Mouse (Mus musculus): ENCODE measurements at regions not wholly inside any gene's neighbourhood (a gene's known extent, or its start where the extent isn't known, plus 50 kb on each side); places are given as distances from the start of the nearest gene placed in this dataset.

DNA sequence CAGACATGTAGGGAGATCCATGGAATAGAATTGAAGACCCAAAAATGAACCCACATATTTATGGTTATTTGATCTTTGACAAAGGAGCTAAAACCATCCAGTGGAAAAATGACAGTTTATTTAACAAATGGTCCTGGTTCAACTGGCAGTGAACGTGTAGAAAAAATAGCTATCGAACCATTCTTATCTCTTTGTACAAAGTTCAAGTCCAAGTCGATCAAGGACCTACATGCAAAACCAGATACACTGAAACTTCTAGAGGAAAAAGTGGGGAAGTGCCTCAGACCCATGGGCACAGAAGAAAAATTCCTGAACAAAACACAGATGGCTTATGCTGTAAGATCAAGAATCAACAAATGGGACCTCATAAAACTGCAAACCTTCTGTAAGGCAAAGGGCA lies 306.2 kb downstream of the Slc6a15 start:
- no peaks in the 10 kb centered on the region for H3K4me1 ChIP-seq (ENCODE audit: control insufficient read depth, insufficient read depth, low read length)
- no peaks in the 10 kb centered on the region for H3K36me3 ChIP-seq (ENCODE audit: control insufficient read depth, insufficient read depth, low read length)
- no peak overlapping the region for H3K27ac ChIP-seq (ENCODE audit: low read length)
- WGBS, result 82% methylated on average over 3 of the region's 3 CpGs
- H3K4me3 ChIP-seq (ENCODE audit: low read depth, low read length), result no peak overlapping the region
- H3K9ac ChIP-seq (replicated peaks; ENCODE audit: low read depth, low read length), result no peak overlapping the region
- no peak for ATAC-seq (ENCODE audit: insufficient number of reproducible peaks, insufficient read depth, low FRiP score, low read depth)
- H3K4me2 ChIP-seq (replicated peaks; ENCODE audit: low read depth, low read length), result no peak overlapping the region
- no peaks in the 10 kb centered on the region for H3K9me3 ChIP-seq (ENCODE audit: control insufficient read depth, low read depth, low read length)
- H3K27me3 ChIP-seq (ENCODE audit: control insufficient read depth, insufficient read depth, low read length), result no peaks in the 10 kb centered on the region

DNA sequence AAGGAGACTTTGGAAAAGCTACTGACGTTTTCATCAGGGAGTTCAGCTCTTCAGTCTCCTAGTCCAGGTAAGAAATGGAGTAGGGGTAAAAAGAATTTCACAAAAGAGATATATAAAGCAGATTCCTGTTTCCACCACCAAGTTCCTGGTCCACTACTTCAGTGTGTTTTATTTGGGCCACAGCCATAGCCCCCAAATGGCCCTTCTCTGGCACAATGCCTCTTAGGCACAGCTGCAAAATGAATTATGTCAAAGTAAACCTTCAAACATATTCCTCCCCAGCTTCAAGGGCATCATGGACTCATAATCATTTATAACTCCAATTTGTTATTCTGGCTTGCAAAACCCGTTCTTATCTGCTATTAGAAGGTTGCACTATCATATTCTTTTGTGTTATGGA lies 325.1 kb downstream of the Slc6a15 start:
- 24% methylated on average over 2 of the region's 2 CpGs for WGBS
- no peaks in the 10 kb centered on the region for H3K9me3 ChIP-seq (ENCODE audit: control insufficient read depth, low read depth, low read length)
- peak; percentile 28; the same call in 1 of the 2 replicates for ATAC-seq (ENCODE audit: insufficient number of reproducible peaks, insufficient read depth, low FRiP score, low read depth)
- no peaks in the 10 kb centered on the region for H3K27me3 ChIP-seq (ENCODE audit: control insufficient read depth, insufficient read depth, low read length)
- no peaks in the 10 kb centered on the region for H3K36me3 ChIP-seq (ENCODE audit: control insufficient read depth, insufficient read depth, low read length)
- H3K4me3 ChIP-seq (ENCODE audit: low read depth, low read length), result no peak overlapping the region
- H3K27ac ChIP-seq (ENCODE audit: low read length), result peak overlapping the region; percentile 27; the same call in 1 of the 2 replicates
- no peak overlapping the region for H3K9ac ChIP-seq (replicated peaks; ENCODE audit: low read depth, low read length)
- H3K4me1 ChIP-seq (ENCODE audit: control insufficient read depth, insufficient read depth, low read length), result no peaks in the 10 kb centered on the region
- H3K4me2 ChIP-seq (replicated peaks; ENCODE audit: low read depth, low read length), result no peak overlapping the region

DNA sequence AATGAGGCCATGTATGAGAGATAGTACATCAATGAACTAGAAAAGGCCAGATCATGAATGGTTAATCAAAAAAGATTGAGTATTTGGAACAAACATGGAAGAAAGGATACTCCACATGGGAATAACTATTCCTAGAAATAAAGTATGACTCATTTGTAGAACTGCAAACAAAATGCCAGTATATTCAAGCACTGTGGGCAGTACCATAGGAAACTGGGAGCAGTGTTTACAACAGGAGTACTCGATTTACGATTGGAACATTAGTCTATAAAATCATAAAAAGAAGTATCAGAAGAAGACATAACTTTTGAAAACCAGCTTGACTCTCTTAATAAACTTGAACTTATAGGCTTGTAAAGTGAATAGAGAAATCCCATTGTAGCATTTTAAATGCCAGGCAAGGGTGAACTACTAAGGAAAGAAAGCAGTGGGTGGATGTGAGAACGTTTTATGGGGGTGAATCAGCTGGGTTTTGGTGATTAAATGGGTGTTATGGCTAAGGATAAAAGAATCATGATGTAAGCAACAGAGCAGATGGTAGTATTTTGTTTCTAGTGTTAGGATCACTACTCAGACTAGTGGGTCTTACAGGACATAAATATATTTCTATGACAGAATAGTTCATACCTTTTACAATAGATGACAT lies 347.6 kb downstream of the Slc6a15 start:
- Histone ChIP-seq H3K9ac (replicated peaks; ENCODE audit: low read depth, low read length) (no peak overlapping the region), H3K9me3 (ENCODE audit: control insufficient read depth, low read depth, low read length) (no peaks in the 10 kb centered on the region), H3K4me1 (ENCODE audit: control insufficient read depth, insufficient read depth, low read length) (no peaks in the 10 kb centered on the region), H3K27me3 (ENCODE audit: control insufficient read depth, insufficient read depth, low read length) (no peaks in the 10 kb centered on the region), H3K36me3 (ENCODE audit: control insufficient read depth, insufficient read depth, low read length) (no peaks in the 10 kb centered on the region), H3K4me3 (ENCODE audit: low read depth, low read length) (no peak overlapping the region), H3K4me2 (replicated peaks; ENCODE audit: low read depth, low read length) (no peak overlapping the region), H3K27ac (ENCODE audit: low read length) (no peak overlapping the region)
- no peak for ATAC-seq (ENCODE audit: insufficient number of reproducible peaks, insufficient read depth, low FRiP score, low read depth)
- 66% methylated on average over 3 of the region's 3 CpGs for WGBS

DNA sequence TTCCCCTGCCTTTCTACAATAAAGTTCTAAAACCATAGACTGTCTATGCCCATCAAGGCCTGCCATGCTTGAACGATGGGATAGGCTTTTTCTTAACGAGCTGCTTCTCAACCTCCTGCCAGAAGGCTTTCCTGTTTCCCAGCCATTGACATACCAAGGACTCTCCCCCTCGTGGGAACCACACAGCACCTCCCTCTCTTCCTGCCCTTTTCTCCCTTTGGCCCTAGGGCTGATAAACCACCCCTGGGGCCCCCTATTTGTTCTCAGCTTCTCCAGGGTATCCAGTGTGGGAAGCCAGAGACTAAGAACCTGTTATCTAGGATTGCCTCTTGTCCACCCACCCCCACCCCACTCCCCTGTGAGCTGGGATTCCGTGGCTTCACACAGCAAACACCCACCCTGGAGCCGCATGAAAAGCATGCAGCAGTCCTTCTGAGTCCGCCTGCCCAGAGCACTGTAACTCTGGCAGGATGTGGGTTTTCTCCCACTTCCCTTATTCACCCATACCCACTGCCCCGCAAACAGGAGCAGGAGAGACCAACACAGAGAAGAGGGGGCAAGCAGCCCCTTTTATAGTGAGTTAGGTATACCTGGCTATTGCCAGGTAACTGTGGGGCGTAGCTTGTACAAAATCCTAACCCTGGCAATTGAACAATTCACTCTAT lies 351.5 kb downstream of the Slc6a15 start:
- H3K36me3 ChIP-seq (ENCODE audit: control insufficient read depth, insufficient read depth, low read length), result no peaks in the 10 kb centered on the region
- H3K9ac ChIP-seq (replicated peaks; ENCODE audit: low read depth, low read length), result no peak overlapping the region
- H3K4me3 ChIP-seq (ENCODE audit: low read depth, low read length), result no peak overlapping the region
- no peak overlapping the region for H3K27ac ChIP-seq (ENCODE audit: low read length)
- no peaks in the 10 kb centered on the region for H3K9me3 ChIP-seq (ENCODE audit: control insufficient read depth, low read depth, low read length)
- no peak overlapping the region for H3K4me2 ChIP-seq (replicated peaks; ENCODE audit: low read depth, low read length)
- ATAC-seq (ENCODE audit: insufficient number of reproducible peaks, insufficient read depth, low FRiP score, low read depth), result no peak
- WGBS, result 49% methylated on average over 8 of the region's 8 CpGs
- H3K4me1 ChIP-seq (ENCODE audit: control insufficient read depth, insufficient read depth, low read length), result no peaks in the 10 kb centered on the region
- no peaks in the 10 kb centered on the region for H3K27me3 ChIP-seq (ENCODE audit: control insufficient read depth, insufficient read depth, low read length)

DNA sequence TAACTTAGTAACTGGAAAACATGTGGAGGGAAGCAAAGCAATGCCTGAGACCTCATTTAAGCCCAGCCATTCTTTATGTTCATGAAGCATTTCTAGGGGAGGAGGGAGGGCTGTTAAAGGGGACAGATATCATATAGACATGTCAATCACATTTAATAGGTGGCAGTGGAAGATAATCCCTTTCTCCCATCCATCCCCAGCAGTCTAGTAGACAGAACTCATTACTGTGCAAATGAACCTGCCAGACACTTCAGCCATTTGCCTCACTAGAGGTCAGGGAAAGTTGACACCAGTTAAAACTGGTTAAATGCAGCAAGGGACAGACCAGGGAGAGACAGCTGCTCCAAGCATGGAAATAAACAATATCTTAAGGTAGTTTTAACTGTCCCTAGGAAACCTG lies 359.1 kb downstream of the Slc6a15 start:
- H3K9ac ChIP-seq (replicated peaks; ENCODE audit: low read depth, low read length), result no peak overlapping the region
- no peaks in the 10 kb centered on the region for H3K4me1 ChIP-seq (ENCODE audit: control insufficient read depth, insufficient read depth, low read length)
- H3K27me3 ChIP-seq (ENCODE audit: control insufficient read depth, insufficient read depth, low read length), result no peaks in the 10 kb centered on the region
- no peaks in the 10 kb centered on the region for H3K9me3 ChIP-seq (ENCODE audit: control insufficient read depth, low read depth, low read length)
- no peaks in the 10 kb centered on the region for H3K36me3 ChIP-seq (ENCODE audit: control insufficient read depth, insufficient read depth, low read length)
- H3K4me3 ChIP-seq (ENCODE audit: low read depth, low read length), result no peak overlapping the region
- H3K27ac ChIP-seq (ENCODE audit: low read length), result no peak overlapping the region
- H3K4me2 ChIP-seq (replicated peaks; ENCODE audit: low read depth, low read length), result no peak overlapping the region
- ATAC-seq (ENCODE audit: insufficient number of reproducible peaks, insufficient read depth, low FRiP score, low read depth), result no peak

DNA sequence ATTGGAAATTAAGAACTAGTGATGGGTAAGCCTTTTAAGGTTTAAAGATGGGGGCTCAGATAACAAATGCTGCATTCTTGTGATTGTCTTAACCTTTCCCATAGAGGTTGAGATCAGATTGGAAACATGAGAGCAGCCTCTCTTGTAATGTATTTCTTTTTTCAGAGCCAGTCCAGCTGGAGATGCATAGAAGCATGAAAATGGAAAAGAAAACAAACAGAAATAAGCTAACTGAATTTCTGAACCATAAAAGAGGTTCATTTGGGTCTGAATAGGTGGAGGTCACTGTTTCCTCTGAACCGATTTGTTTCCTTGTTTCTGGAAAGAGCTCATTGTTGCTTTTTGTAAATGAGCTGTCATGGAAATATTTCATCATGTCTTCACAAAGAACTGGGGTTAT lies 363.9 kb downstream of the Slc6a15 start:
- 29% methylated on average over 1 of the region's 1 CpGs for WGBS
- Histone ChIP-seq H3K36me3 (ENCODE audit: control insufficient read depth, insufficient read depth, low read length) (no peaks in the 10 kb centered on the region), H3K4me1 (ENCODE audit: control insufficient read depth, insufficient read depth, low read length) (no peaks in the 10 kb centered on the region), H3K9ac (replicated peaks; ENCODE audit: low read depth, low read length) (no peak overlapping the region), H3K4me3 (ENCODE audit: low read depth, low read length) (no peak overlapping the region), H3K4me2 (replicated peaks; ENCODE audit: low read depth, low read length) (no peak overlapping the region), H3K27ac (ENCODE audit: low read length) (no peak overlapping the region; the same call in 1 of the 2 replicates), H3K27me3 (ENCODE audit: control insufficient read depth, insufficient read depth, low read length) (no peaks in the 10 kb centered on the region), H3K9me3 (ENCODE audit: control insufficient read depth, low read depth, low read length) (no peaks in the 10 kb centered on the region)
- ATAC-seq (ENCODE audit: insufficient number of reproducible peaks, insufficient read depth, low FRiP score, low read depth), result no peak; the same call in 1 of the 2 replicates

DNA sequence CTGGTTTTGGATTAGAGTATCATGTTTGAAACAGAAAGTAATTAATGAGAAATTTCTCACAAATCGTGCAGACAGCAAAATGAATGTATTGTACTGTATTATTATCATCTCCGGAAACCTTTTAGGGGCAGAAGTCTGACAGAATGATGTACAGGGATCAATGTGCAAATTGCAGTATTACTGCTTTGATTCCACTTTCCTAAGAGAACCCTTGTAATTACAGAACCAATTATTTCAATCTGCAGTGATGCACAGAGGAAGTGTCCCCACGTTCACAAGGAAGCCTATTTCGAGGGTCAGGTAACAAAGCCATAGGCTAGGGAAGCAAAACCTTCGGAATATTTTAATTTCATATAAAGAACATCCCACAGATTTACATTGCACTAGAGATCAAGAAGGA lies 364.4 kb downstream of the Slc6a15 start:
- no peaks in the 10 kb centered on the region for H3K9me3 ChIP-seq (ENCODE audit: control insufficient read depth, low read depth, low read length)
- H3K4me3 ChIP-seq (ENCODE audit: low read depth, low read length), result no peak overlapping the region
- no peak for ATAC-seq (ENCODE audit: insufficient number of reproducible peaks, insufficient read depth, low FRiP score, low read depth)
- H3K36me3 ChIP-seq (ENCODE audit: control insufficient read depth, insufficient read depth, low read length), result no peaks in the 10 kb centered on the region
- no peak overlapping the region for H3K27ac ChIP-seq (ENCODE audit: low read length)
- no peak overlapping the region for H3K9ac ChIP-seq (replicated peaks; ENCODE audit: low read depth, low read length)
- no peaks in the 10 kb centered on the region for H3K27me3 ChIP-seq (ENCODE audit: control insufficient read depth, insufficient read depth, low read length)
- no peaks in the 10 kb centered on the region for H3K4me1 ChIP-seq (ENCODE audit: control insufficient read depth, insufficient read depth, low read length)
- H3K4me2 ChIP-seq (replicated peaks; ENCODE audit: low read depth, low read length), result no peak overlapping the region
- 61% methylated on average over 5 of the region's 5 CpGs for WGBS

DNA sequence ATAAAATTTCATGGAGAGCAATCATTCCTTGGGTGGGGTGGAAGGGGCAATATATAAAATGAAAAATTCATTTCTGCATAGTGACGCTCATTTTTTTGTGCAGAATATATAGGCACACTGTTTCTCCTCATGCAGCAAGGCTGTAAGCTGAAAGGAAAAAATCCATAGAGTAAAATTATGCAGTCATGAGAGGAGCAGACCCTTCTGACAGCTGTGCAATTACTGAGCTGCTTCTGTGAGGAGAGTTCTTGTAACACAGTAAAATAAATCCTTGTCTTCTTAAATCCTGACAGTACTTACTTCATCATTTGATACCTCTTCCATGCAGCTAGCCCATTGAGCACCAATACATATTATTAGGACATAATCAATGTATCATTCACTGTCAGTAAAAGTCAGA lies 362.7 kb upstream of the Gm21293 start:
- no peaks in the 10 kb centered on the region for H3K9me3 ChIP-seq (ENCODE audit: control insufficient read depth, low read depth, low read length)
- no peaks in the 10 kb centered on the region for H3K36me3 ChIP-seq (ENCODE audit: control insufficient read depth, insufficient read depth, low read length)
- no peak overlapping the region for H3K4me3 ChIP-seq (ENCODE audit: low read depth, low read length)
- ATAC-seq (ENCODE audit: insufficient number of reproducible peaks, insufficient read depth, low FRiP score, low read depth), result no peak
- no peaks in the 10 kb centered on the region for H3K4me1 ChIP-seq (ENCODE audit: control insufficient read depth, insufficient read depth, low read length)
- H3K27me3 ChIP-seq (ENCODE audit: control insufficient read depth, insufficient read depth, low read length), result no peaks in the 10 kb centered on the region
- H3K27ac ChIP-seq (ENCODE audit: low read length), result no peak overlapping the region
- H3K9ac ChIP-seq (replicated peaks; ENCODE audit: low read depth, low read length), result no peak overlapping the region
- 70% methylated on average over 1 of the region's 1 CpGs for WGBS
- no peak overlapping the region for H3K4me2 ChIP-seq (replicated peaks; ENCODE audit: low read depth, low read length)

DNA sequence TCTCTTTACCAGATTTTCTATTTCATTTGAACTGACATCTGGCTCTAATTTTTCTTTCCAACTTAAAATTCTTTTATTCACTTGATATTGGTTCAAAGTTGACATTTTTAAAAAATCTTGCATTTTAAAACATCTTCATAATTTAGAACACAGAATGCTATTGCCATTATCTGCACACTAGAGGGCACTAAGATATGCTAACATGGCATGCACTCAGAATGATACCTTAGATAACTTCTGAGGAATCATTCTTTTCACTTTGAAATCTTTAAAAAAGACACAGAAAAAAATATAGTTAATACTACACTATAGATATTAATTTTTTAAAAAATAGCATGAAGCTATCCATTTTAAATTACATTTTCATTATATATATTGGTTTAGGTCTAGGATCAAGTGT lies 357.9 kb upstream of the Gm21293 start:
- H3K4me1 ChIP-seq (ENCODE audit: control insufficient read depth, insufficient read depth, low read length), result no peaks in the 10 kb centered on the region
- H3K9ac ChIP-seq (replicated peaks; ENCODE audit: low read depth, low read length), result no peak overlapping the region
- H3K9me3 ChIP-seq (ENCODE audit: control insufficient read depth, low read depth, low read length), result no peaks in the 10 kb centered on the region
- ATAC-seq (ENCODE audit: insufficient number of reproducible peaks, insufficient read depth, low FRiP score, low read depth), result no peak
- H3K36me3 ChIP-seq (ENCODE audit: control insufficient read depth, insufficient read depth, low read length), result no peaks in the 10 kb centered on the region
- H3K27ac ChIP-seq (ENCODE audit: low read length), result no peak overlapping the region
- H3K27me3 ChIP-seq (ENCODE audit: control insufficient read depth, insufficient read depth, low read length), result no peaks in the 10 kb centered on the region
- no peak overlapping the region for H3K4me3 ChIP-seq (ENCODE audit: low read depth, low read length)
- no peak overlapping the region for H3K4me2 ChIP-seq (replicated peaks; ENCODE audit: low read depth, low read length)
